Mouse (Mus musculus): ENCODE results near the gene Slc27a5. TPM values are rescaled to one million over a fixed set of nuclear protein-coding genes. Genes with fewer than 3 reads are reported as not detected.

Gene Slc27a5
- total and polyA plus RNA-seq, 3 experiments: 0.13 TPM; not detected in 2

- H3K4me1 ChIP-seq (ENCODE audit: control insufficient read depth in 1 of 2, insufficient read depth in 2 of 2, low read length in 2 of 2): peaks cover 0 to 19% of the 10 kb centered on the region in 2 experiments; a peak in 1 of 4 replicates
- no peaks in the 10 kb centered on the region for H3K27me3 ChIP-seq (ENCODE audit: control insufficient read depth in 1 of 2, insufficient read depth in 2 of 2, low read length in 2 of 2)
- H3K27ac ChIP-seq (ENCODE audit: control insufficient read depth, low read depth, low read length): no peak overlapping the region
- no peak overlapping the region for H3K4me3 ChIP-seq (ENCODE audit: control insufficient read depth in 1 of 2, insufficient read depth in 1 of 2, low read depth in 2 of 2, low read length in 2 of 2)
- H3K9me3 ChIP-seq (replicated peaks; ENCODE audit: insufficient read depth, low read length): no peaks in the 10 kb centered on the region
- H3K36me3 ChIP-seq (ENCODE audit: control insufficient read depth in 1 of 2, insufficient read depth in 2 of 2, low read length in 2 of 2): peaks cover 7 to 13% of the 10 kb centered on the region in 2 experiments
- no peak overlapping the region for H3K9ac ChIP-seq (ENCODE audit: control insufficient read depth, low read depth, low read length, poor library complexity, severe bottlenecking)
- H3K79me2 ChIP-seq (ENCODE audit: control insufficient read depth, insufficient read depth, low read length, poor library complexity): peaks cover 24% of the 10 kb centered on the region
- TF ChIP-seq HCFC1 (IDR thresholded peaks at IDR 0.05; ENCODE audit: low read depth, low read length) (no peak), ZC3H11A (IDR thresholded peaks at IDR 0.05; ENCODE audit: low read depth, low read length) (no peak), POLR2AphosphoS5 (IDR thresholded peaks at IDR 0.05; ENCODE audit: borderline replicate concordance, low read depth, low read length) (no peak), TBP (IDR thresholded peaks at IDR 0.05; ENCODE audit: low read depth, low read length) (no peak), E2F4 (IDR thresholded peaks at IDR 0.05; ENCODE audit: borderline replicate concordance, low read depth, low read length) (no peak), RCOR1 (IDR thresholded peaks at IDR 0.05; ENCODE audit: low read depth, low read length) (no peak), MEF2A (IDR thresholded peaks at IDR 0.05; ENCODE audit: extremely low read depth, insufficient replicate concordance, low read depth, low read length, poor library complexity, severe bottlenecking) (no peak), GATA1 (IDR thresholded peaks at IDR 0.05; ENCODE audit: low read depth, low read length) (no peak), CHD2 (IDR thresholded peaks at IDR 0.05; ENCODE audit: low read length) (no peak), MYB (IDR thresholded peaks at IDR 0.05; ENCODE audit: low read depth, low read length) (no peak), ZMIZ1 (IDR thresholded peaks at IDR 0.05; ENCODE audit: low read depth, low read length) (no peak), MAZ (IDR thresholded peaks at IDR 0.05; ENCODE audit: low read depth, low read length) (no peak), SMC3 (IDR thresholded peaks at IDR 0.05; ENCODE audit: low read depth, low read length) (no peak), ZKSCAN1 (IDR thresholded peaks at IDR 0.05; ENCODE audit: low read depth, low read length) (no peak), RAD21 (IDR thresholded peaks at IDR 0.05; ENCODE audit: low read depth, low read length) (no peak), NRF1 (IDR thresholded peaks at IDR 0.05; ENCODE audit: insufficient read depth, low read depth, low read length, poor library complexity, severe bottlenecking) (no peak)
- DNase-seq (ENCODE audit: low read depth, low spot score): peak; percentile 34
These were observed 34.5 kb upstream of the Slc27a5 start for GRCm38 (mm10) chr7:13032541-13032940.

DNA sequence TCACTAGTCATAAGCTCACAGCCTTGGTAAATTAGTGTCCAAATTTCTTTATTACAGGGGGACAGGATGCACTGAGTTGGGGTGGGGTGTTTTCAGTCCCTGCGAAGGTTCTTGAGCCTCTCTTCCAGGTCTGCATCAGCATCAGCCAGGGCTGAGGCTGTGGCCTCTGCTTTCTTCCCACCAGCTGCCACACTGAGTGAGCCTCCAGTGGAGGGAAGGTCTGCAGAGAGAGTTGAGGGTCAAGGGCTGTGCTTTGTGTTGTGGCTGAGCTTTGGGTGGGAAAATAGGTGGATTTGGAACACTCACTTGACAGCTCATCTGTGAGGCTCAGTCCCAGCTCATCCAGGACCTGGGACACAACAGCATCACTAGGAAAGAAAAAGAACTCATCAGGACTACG is 34.0 kb upstream of the Slc27a5 start:
- no peak overlapping the region for H3K27ac ChIP-seq (ENCODE audit: control insufficient read depth, low read depth, low read length)
- peaks cover 21% of the 10 kb centered on the region for H3K79me2 ChIP-seq (ENCODE audit: control insufficient read depth, insufficient read depth, low read length, poor library complexity)
- no peak overlapping the region for H3K4me3 ChIP-seq (ENCODE audit: control insufficient read depth in 1 of 2, insufficient read depth in 1 of 2, low read depth in 2 of 2, low read length in 2 of 2)
- H3K36me3 ChIP-seq (ENCODE audit: control insufficient read depth in 1 of 2, insufficient read depth in 2 of 2, low read length in 2 of 2): peaks cover 11 to 19% of the 10 kb centered on the region in 2 experiments
- H3K9ac ChIP-seq (ENCODE audit: control insufficient read depth, low read depth, low read length, poor library complexity, severe bottlenecking): no peak overlapping the region
- H3K9me3 ChIP-seq (replicated peaks; ENCODE audit: insufficient read depth, low read length): no peaks in the 10 kb centered on the region
- no peak for DNase-seq (ENCODE audit: low read depth, low spot score)
- H3K4me1 ChIP-seq (ENCODE audit: control insufficient read depth in 1 of 2, insufficient read depth in 2 of 2, low read length in 2 of 2): peaks cover 0 to 21% of the 10 kb centered on the region in 2 experiments; a peak in 1 of 4 replicates
- no peaks in the 10 kb centered on the region for H3K27me3 ChIP-seq (ENCODE audit: control insufficient read depth in 1 of 2, insufficient read depth in 2 of 2, low read length in 2 of 2)
- TF ChIP-seq POLR2AphosphoS2 (IDR thresholded peaks at IDR 0.05; ENCODE audit: low read length) (peak; percentile 11; the same call in 1 of the 2 replicates), MXI1 (IDR thresholded peaks at IDR 0.05; ENCODE audit: low read depth, low read length) (no peak), ZMIZ1 (IDR thresholded peaks at IDR 0.05; ENCODE audit: low read depth, low read length) (0 out of 2 replicates have a peak, but pooled peaks have one; percentile 40)

Measured in MEL (cell line).